Mouse (Mus musculus): ENCODE results near the gene Scml4. TPM values are rescaled to one million over a fixed set of nuclear protein-coding genes. Genes with fewer than 3 reads are reported as not detected.

Scml4 gene
- 1 to 10 TPM in 1 of 4 experiments, under 1 TPM in 3; 0.69 to 1.9 (median 0.80) TPM for total RNA-seq (2022)

DNA sequence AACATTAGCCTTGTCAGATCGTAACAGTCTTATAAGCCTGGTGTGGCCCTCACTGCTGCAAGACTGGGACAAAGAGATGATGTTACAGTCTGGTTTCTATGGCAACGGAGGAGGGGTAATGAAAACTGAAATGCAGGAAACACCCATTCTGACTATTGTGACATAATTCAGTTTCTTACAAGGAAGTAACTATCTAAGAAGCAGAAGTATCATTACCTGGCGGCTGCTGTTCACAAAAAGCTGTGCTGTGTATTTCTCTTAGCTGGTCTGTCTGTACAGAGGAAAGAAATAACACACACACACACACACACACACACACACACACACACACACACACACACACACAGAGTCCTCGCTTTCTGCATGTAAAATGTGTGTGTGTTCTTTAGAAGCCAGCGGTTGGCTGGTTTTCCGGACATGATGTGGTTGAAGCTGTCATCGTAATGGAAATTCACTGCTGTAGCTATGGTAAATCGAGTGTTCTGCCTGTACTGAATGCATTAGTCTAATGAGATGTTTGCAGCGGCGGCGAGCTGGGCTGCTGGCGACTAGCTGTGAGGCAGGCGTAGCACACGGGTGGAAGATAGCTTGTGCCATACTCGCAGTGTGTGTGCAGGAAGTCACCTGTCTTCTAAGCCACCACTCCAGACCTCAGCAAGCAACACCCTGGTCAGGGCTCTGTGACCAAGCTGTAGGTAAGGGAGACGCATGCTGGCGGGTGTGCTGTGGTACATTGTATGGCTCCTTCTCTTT, at the start of gene Scml4:
Gene Scml4, plus strand, starts transcription at position 212 of the 753 bp plus-strand sequence.
- DNase-seq (ENCODE audit: low spot score), result peak; percentile 59

GRCm38 (mm10) chr10:42825923-42826322, 34.2 kb upstream of the Scml4 start:
- no peak for DNase-seq (ENCODE audit: low spot score)

GRCm38 (mm10) chr10:42827155-42827554, 33.0 kb upstream of the Scml4 start:
- DNase-seq (ENCODE audit: low spot score), result no peak

DNA sequence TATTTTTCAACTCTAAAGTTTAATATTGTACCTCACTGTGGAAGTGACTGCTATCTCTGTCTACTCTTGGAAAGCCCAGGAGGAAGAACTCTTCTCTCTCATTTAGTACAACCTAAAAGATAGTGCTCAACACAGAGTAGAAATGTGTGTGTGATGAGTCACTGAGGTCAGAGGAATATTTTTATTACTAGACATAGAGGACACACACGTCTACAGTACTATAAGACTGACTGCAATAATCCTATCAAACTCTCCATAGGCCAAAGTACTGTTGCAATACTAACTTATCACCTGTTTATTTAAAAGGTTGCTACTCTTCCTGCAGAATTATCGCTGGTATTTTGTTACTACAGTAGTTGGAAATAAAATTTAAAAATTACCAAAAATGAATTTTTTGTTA, 30.2 kb upstream of the Scml4 start:
- no peak for DNase-seq (ENCODE audit: low spot score)

- DNase-seq (ENCODE audit: low spot score), result no peak
Measured at GRCm38 (mm10) chr10:42830409-42830808, 29.8 kb upstream of the Scml4 start.

DNA sequence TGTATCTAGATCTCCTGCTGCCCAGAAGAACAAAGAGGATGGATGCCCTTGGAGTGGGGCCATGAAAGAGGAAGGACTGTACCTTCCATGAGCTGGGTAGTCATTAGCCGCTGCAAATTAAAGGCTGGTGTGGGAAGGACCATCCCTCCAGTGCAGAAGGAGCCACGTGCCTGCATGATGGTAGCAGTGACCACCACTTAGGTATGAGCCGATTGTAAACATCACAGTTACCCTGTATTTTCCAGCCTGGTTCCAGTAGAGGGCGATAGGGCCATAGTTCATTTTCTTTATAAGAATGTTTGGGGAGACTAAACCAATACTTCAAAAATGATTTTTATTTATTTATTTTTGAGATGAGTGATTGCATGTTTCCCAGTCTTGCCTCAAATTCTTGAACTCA, 27.5 kb upstream of the Scml4 start:
- DNase-seq (ENCODE audit: low spot score), result no peak

GRCm38 (mm10) chr10:42833871-42834727, 26.1 kb upstream of the Scml4 start:
- DNase-seq (ENCODE audit: low spot score), result no peak

GRCm38 (mm10) chr10:42838106-42838505, 22.1 kb upstream of the Scml4 start:
- no peak for DNase-seq (ENCODE audit: low spot score)

- no peak for DNase-seq (ENCODE audit: low spot score)
Measured at GRCm38 (mm10) chr10:42838736-42839135, 21.4 kb upstream of the Scml4 start.

GRCm38 (mm10) chr10:42840036-42840435, 20.1 kb upstream of the Scml4 start:
- DNase-seq (ENCODE audit: low spot score), result no peak

- DNase-seq (ENCODE audit: low spot score), result no peak
Measured at GRCm38 (mm10) chr10:42841531-42842195, 18.5 kb upstream of the Scml4 start.

DNA sequence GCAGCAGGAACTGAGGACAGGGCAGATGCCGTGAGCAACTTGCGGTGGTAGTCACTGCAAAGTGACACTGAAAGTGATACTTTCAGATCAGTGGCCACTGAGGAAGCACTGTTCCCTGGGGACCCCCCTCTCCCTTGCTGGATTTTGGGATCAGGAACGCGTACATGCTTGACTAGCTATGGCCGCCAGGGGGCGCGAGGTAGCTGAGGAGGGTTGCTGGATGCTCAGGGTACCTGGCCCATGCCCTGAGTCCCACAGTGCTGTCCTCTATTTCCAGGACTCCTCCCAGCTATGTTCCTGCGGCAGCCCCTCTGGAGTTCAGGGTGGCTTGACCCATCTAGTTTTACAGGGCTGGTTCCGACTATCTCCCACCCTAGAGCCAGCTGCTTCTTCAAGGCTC, 17.8 kb upstream of the Scml4 start:
- DNase-seq (ENCODE audit: low spot score), result peak; percentile 77

- DNase-seq (ENCODE audit: low spot score), result peak; percentile 51
Measured at GRCm38 (mm10) chr10:42843416-42843815, 16.8 kb upstream of the Scml4 start.

DNA sequence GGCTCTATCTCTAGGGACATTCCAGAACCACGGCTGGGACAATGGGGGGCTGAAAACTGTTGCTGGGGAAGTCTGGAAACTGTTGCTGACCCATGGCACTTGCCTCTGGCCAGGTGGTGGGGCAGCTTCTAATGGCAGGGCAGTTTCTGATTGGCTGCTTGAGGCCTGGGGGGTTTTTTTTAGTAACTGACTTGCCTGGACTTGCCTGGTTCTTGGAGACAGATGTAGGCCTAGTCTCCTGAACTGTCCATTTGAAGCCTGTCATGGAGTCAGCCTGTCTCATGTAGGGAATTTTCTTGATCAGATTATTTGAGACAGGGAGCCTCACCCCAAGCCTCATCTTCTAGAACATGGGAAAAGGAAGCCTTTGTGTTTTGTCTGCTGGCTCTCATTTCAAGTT, 14.7 kb upstream of the Scml4 start:
- no peak for DNase-seq (ENCODE audit: low spot score)

- DNase-seq (ENCODE audit: low spot score), result no peak
Measured at GRCm38 (mm10) chr10:42848179-42849080, 11.7 kb upstream of the Scml4 start.

GRCm38 (mm10) chr10:42849081-42849400, 11.1 kb upstream of the Scml4 start:
- no peak for DNase-seq (ENCODE audit: low spot score)

GRCm38 (mm10) chr10:42854838-42855237, 5.3 kb upstream of the Scml4 start:
- DNase-seq (ENCODE audit: low spot score), result no peak

DNA sequence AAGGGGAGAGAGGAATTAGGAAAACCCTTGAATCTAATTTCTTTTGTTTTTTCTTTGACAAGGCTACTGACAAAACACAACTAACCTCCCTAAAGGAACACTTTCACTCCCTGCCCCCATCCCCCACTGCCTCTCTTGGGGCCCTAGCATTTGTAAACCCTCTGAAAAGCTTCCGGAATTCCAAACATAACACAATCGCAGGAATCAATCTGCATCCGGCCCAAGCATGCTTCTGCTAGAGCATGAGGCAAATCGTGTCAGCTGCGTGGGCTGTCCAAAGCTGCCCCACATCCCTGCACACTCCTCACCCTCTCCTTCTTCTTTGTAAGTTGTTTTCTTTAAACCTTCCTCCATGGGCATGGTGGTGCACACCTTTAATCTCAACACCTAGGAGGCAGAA, 4.9 kb upstream of the Scml4 start:
- DNase-seq (ENCODE audit: low spot score), result peak; percentile 61

DNA sequence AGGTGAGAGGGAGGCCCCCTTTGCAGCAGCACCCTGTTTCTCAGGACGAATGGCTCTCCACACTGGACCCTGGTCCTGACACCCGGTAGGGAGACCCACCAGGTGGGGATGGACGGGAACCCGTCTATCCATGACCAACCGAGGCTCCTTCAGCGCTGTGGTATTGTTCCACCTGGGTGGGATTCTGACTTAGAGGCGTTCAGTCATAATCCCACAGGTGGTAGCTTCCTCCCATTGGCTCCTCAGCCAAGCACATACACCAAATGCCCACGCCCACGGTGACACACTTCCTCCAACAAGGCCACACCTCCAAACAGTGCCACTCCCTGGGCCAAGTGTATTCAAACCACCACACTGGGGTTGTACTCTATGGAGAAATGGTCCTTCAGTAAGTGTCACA, 3.6 kb upstream of the Scml4 start:
- no peak for DNase-seq (ENCODE audit: low spot score)

- no peak for DNase-seq (ENCODE audit: low spot score)
Measured at GRCm38 (mm10) chr10:42857021-42857420, 3.1 kb upstream of the Scml4 start.

DNA sequence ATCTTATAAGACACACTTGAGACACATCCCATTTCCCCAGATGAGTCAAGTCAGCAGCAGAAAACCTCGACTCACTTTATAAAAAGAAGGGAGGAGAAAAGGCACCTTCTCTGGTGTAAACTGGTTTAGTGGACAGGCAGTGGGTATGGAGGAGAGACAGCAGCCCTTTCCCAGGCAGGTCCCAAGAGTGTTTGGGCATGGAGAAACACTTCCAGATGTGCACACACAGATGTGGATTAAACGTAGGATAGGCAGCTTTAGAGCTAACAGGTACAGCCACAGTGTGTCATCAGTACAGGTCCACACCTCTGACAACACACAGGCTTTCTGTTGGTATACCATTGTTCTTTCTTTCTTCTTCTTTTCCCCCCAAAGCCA, 400 bp upstream of the Scml4 start:
- no peak for DNase-seq (ENCODE audit: low spot score)
